Mouse (Mus musculus): ENCODE data around the gene Rcbtb2. TPM values are rescaled to one million over a fixed set of nuclear protein-coding genes. Genes with fewer than 3 reads are reported as not detected.

The Rcbtb2 gene
- total and polyA plus RNA-seq, 2 experiments from 2014 or later: 43.1 to 54.1 TPM

DNA sequence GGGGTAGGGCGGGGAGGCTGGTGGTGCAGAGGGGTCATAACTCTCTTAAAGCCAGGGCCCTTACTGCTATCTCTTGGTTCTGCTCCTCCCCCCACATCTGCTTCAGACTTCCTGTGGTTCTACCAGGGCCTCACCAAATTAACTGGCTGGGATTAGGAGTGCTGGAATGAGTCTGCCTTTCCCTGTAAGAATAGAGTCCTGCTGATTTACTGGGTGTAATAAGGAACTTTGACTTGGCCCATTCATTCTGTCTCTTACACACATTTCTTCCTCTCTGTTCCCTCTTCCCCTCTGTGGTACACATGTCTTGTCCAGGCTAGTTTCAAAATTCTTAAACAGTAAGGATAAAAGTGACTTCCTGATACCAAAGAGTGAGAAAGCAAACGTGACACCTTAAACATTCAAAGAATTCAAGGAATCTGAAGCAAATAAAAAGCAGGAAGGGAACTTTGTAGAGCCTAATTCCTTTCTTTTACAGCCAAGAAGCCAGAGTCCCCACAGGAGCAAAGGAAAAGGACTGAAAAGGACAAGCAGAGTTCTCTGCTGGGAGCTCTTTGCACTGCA is 111.7 kb downstream of the Rcbtb2 start:
- no peak overlapping the region for H3K4me3 ChIP-seq (ENCODE audit: low read depth, low read length)
- H3K4me1 ChIP-seq (ENCODE audit: insufficient read depth, low read length): peaks cover 3% of the 10 kb centered on the region; the same call in 1 of the 2 replicates
- H3K9me3 ChIP-seq (ENCODE audit: low read length): no peaks in the 10 kb centered on the region
- no peak for TF ChIP-seq CTCF (IDR thresholded peaks at IDR 0.05)
- DNase-seq (ENCODE audit: low spot score) (no peak), ATAC-seq (ENCODE audit: low FRiP score) (no peak)
- no peak overlapping the region for H3K4me2 ChIP-seq (ENCODE audit: low read depth, low read length, poor library complexity, severe bottlenecking)
- WGBS: 32% methylated on average over 2 of the region's 2 CpGs
- no peak overlapping the region for H3K9ac ChIP-seq (replicated peaks; ENCODE audit: low read length, poor library complexity, severe bottlenecking)
- no peaks in the 10 kb centered on the region for H3K27me3 ChIP-seq (ENCODE audit: insufficient read depth, low read length)
- 0 out of 2 replicates have a peak overlapping the region, but pooled peaks have one; percentile 18 for H3K27ac ChIP-seq (ENCODE audit: low read depth, low read length)
- H3K36me3 ChIP-seq (ENCODE audit: insufficient read depth, low read length): no peaks in the 10 kb centered on the region

DNA sequence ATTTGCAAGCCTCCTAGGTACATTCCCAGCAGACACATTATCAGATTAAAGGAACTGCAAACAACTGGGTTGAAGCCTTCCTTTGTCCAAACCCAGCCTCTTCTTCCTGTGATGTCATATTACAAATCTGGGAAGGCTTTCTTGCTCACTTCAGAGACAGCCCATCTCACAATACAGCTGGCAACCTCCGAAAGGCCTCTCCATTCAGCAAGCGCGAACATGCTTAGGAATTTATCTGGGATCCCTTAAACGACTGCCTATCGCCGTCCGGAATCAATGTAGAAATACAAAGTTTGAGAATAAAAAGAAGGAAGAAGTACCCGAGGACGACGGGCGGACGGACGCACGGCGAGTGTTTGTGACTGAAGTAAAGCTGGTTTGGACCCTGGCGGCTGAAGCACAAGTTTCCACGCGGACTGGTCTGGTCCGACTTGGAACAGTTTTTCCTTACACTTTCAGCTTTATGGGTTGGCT is 115.0 kb downstream of the Rcbtb2 start, which contains the start of gene Lpar6:
TSS of gene Lpar6 (plus strand) at position 48 of the 474 bp plus-strand sequence.
- DNase-seq (ENCODE audit: low spot score): peak; percentile 72
- H3K9me3 ChIP-seq (ENCODE audit: low read length): no peaks in the 10 kb centered on the region
- 3% methylated on average over 19 of the region's 19 CpGs for WGBS
- H3K36me3 ChIP-seq (ENCODE audit: insufficient read depth, low read length): no peaks in the 10 kb centered on the region
- H3K4me1 ChIP-seq (ENCODE audit: insufficient read depth, low read length): peaks cover 3% of the 10 kb centered on the region; the same call in 1 of the 2 replicates
- TF ChIP-seq CTCF (IDR thresholded peaks at IDR 0.05): no peak
- peak within 1 kb of the TSS; percentile 67 for H3K27ac ChIP-seq (ENCODE audit: low read depth, low read length)
- peak; percentile 70 for ATAC-seq (ENCODE audit: low FRiP score)
- H3K4me3 ChIP-seq (ENCODE audit: low read depth, low read length): peak within 1 kb of the TSS; percentile 38
- peak within 1 kb of the TSS; percentile 51 for H3K9ac ChIP-seq (replicated peaks; ENCODE audit: low read length, poor library complexity, severe bottlenecking)
- H3K4me2 ChIP-seq (ENCODE audit: low read depth, low read length, poor library complexity, severe bottlenecking): peak within 1 kb of the TSS; percentile 56
- no peaks in the 10 kb centered on the region for H3K27me3 ChIP-seq (ENCODE audit: insufficient read depth, low read length)

- Histone ChIP-seq H3K36me3 (ENCODE audit: insufficient read depth, low read length) (no peaks in the 10 kb centered on the region), H3K4me3 (ENCODE audit: low read depth, low read length) (peak overlapping the region; percentile 38), H3K9me3 (ENCODE audit: low read length) (no peaks in the 10 kb centered on the region), H3K4me1 (ENCODE audit: insufficient read depth, low read length) (peaks cover 3% of the 10 kb centered on the region; the same call in 1 of the 2 replicates), H3K27ac (ENCODE audit: low read depth, low read length) (peak overlapping the region; percentile 67), H3K9ac (replicated peaks; ENCODE audit: low read length, poor library complexity, severe bottlenecking) (peak overlapping the region; percentile 51), H3K27me3 (ENCODE audit: insufficient read depth, low read length) (no peaks in the 10 kb centered on the region), H3K4me2 (ENCODE audit: low read depth, low read length, poor library complexity, severe bottlenecking) (peak overlapping the region; percentile 56)
- TF ChIP-seq CTCF (IDR thresholded peaks at IDR 0.05): no peak
- WGBS: 8% methylated on average over 20 of the region's 20 CpGs
- ATAC-seq (ENCODE audit: low FRiP score) (peak; percentile 68; the same call in 1 of the 2 replicates), DNase-seq (ENCODE audit: low spot score) (peak; percentile 67)
Measured at GRCm38 (mm10) chr14:73238498-73239250, 115.8 kb downstream of the Rcbtb2 start.

GRCm38 (mm10) chr14:73239291-73239690 is 116.5 kb downstream of the Rcbtb2 start:
- no peaks in the 10 kb centered on the region for H3K36me3 ChIP-seq (ENCODE audit: insufficient read depth, low read length)
- peak overlapping the region; percentile 56 for H3K4me2 ChIP-seq (ENCODE audit: low read depth, low read length, poor library complexity, severe bottlenecking)
- DNase-seq (ENCODE audit: low spot score) (peak; percentile 23), ATAC-seq (ENCODE audit: low FRiP score) (no peak)
- H3K4me1 ChIP-seq (ENCODE audit: insufficient read depth, low read length): peaks cover 3% of the 10 kb centered on the region; the same call in 1 of the 2 replicates
- H3K9me3 ChIP-seq (ENCODE audit: low read length): no peaks in the 10 kb centered on the region
- no peak overlapping the region for H3K9ac ChIP-seq (replicated peaks; ENCODE audit: low read length, poor library complexity, severe bottlenecking)
- H3K27me3 ChIP-seq (ENCODE audit: insufficient read depth, low read length): no peaks in the 10 kb centered on the region
- H3K4me3 ChIP-seq (ENCODE audit: low read depth, low read length): peak overlapping the region; percentile 38
- TF ChIP-seq CTCF (IDR thresholded peaks at IDR 0.05): no peak
- 10% methylated on average over 6 of the region's 6 CpGs for WGBS
- H3K27ac ChIP-seq (ENCODE audit: low read depth, low read length): no peak overlapping the region

- ATAC-seq (ENCODE audit: low FRiP score) (no peak), DNase-seq (ENCODE audit: low spot score) (no peak)
- H3K4me2 ChIP-seq (ENCODE audit: low read depth, low read length, poor library complexity, severe bottlenecking): no peak overlapping the region
- no peaks in the 10 kb centered on the region for H3K9me3 ChIP-seq (ENCODE audit: low read length)
- H3K4me1 ChIP-seq (ENCODE audit: insufficient read depth, low read length): peaks cover 3% of the 10 kb centered on the region; the same call in 1 of the 2 replicates
- no peaks in the 10 kb centered on the region for H3K27me3 ChIP-seq (ENCODE audit: insufficient read depth, low read length)
- H3K9ac ChIP-seq (replicated peaks; ENCODE audit: low read length, poor library complexity, severe bottlenecking): no peak overlapping the region
- TF ChIP-seq CTCF (IDR thresholded peaks at IDR 0.05): no peak
- no peak overlapping the region for H3K27ac ChIP-seq (ENCODE audit: low read depth, low read length)
- WGBS: 51% methylated on average over 3 of the region's 3 CpGs
- no peak overlapping the region; the same call in 1 of the 2 replicates for H3K4me3 ChIP-seq (ENCODE audit: low read depth, low read length)
- H3K36me3 ChIP-seq (ENCODE audit: insufficient read depth, low read length): no peaks in the 10 kb centered on the region
Measured at GRCm38 (mm10) chr14:73239857-73240256, 117.0 kb downstream of the Rcbtb2 start.
